Mouse (Mus musculus) erythroblast, embryonic 14.5 days (primary cell): ENCODE data around the gene Ppm1l. TPM values are rescaled to one million over a fixed set of nuclear protein-coding genes. Genes with fewer than 3 reads are reported as not detected.

Source experiments
- H3K27me3 ChIP-seq: 2 replicates; pipeline ENCODE4 v1.6.1; 2012; ENCODE audit warnings: inconsistent platforms; ENCODE audit not compliant: control insufficient read depth
- H3K36me3 ChIP-seq: 2 replicates; pipeline ENCODE4 v1.6.1; 2012; ENCODE audit warnings: mild to moderate bottlenecking, inconsistent platforms; ENCODE audit not compliant: control insufficient read depth
- H3K4me1 ChIP-seq: 2 replicates; pipeline ENCODE4 v1.6.1; 2012; ENCODE audit warnings: inconsistent platforms; ENCODE audit not compliant: control insufficient read depth
- H3K4me3 ChIP-seq: replicated peaks from 2 replicates; pipeline ENCODE3; 2012; ENCODE audit warnings: moderate library complexity, mild to moderate bottlenecking, inconsistent platforms
- H3K9me3 ChIP-seq: 2 replicates; pipeline ENCODE4 v1.6.1; 2012; ENCODE audit warnings: low read length, inconsistent platforms, mixed read lengths; ENCODE audit not compliant: control insufficient read depth
- GATA1 ChIP-seq: IDR thresholded peaks from 2 replicates; pipeline ENCODE4 v1.6.1; 2012; ENCODE audit warnings: low read length, inconsistent platforms, mixed read lengths
- TAL1 ChIP-seq: IDR thresholded peaks from 3 replicates; pipeline ENCODE4 v1.6.1; 2012; ENCODE audit warnings: low read length, inconsistent platforms, mixed read lengths
- polyA plus RNA-seq: library from polyadenylated mRNA; stranded (reverse); fragments of >175 nt; gene quantifications from 2 replicates; pipeline ENCODE4 v1.2.3, GENCODE M21; 2012

Ppm1l gene
- polyA plus RNA-seq, 1 experiment: 0.28 TPM

DNA sequence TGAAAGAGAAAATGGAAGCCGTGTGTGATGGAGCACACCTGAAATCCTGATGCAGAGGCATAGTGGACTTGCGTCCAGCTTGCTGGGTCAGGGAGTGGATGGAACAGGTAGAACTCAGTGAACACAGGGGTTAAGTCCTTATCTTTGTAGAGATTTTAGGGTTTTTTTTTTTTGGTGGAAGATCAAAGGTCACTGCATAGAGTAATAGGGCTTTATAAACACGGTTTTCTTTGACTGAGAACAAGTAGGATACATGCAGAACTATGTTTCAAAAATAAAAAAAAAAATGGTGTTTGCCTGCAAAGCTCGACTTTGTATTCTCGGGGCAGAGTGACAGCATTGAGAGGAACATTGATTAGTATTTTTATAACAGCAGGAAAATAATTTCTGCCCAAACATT is 75.6 kb downstream of the Ppm1l start:
- TF ChIP-seq GATA1 (no peak), TAL1 (no peak)
- no peak overlapping the region for H3K4me3 ChIP-seq
- peaks cover 3% of the 10 kb centered on the region; the same call in 1 of the 2 replicates for H3K9me3 ChIP-seq
- no peaks in the 10 kb centered on the region for H3K4me1 ChIP-seq
- no peaks in the 10 kb centered on the region for H3K36me3 ChIP-seq
- H3K27me3 ChIP-seq: no peaks in the 10 kb centered on the region

DNA sequence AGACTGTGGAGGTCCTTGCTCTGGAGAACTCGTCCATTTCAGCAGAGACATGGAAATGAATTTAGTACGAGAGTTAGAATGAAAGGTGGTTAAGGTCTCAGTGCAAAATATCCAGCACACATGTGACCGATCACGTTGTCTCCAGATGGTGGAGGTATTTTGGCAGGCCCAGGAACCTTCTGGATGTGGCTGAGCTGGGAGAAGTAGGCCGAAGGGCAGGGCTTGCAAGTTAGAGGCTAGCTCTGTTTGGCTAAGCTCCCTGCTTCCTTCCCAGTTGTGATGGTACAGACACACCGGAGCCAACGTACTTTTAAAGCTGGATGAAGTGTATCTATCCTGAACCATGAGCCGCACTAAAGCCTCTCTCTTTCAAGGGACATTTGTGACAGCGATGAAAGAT is 76.4 kb downstream of the Ppm1l start:
- H3K27me3 ChIP-seq: no peaks in the 10 kb centered on the region
- H3K4me1 ChIP-seq: no peaks in the 10 kb centered on the region
- peaks cover 3% of the 10 kb centered on the region; the same call in 1 of the 2 replicates for H3K9me3 ChIP-seq
- H3K4me3 ChIP-seq: no peak overlapping the region
- no peaks in the 10 kb centered on the region for H3K36me3 ChIP-seq
- TF ChIP-seq TAL1 (no peak), GATA1 (no peak)

DNA sequence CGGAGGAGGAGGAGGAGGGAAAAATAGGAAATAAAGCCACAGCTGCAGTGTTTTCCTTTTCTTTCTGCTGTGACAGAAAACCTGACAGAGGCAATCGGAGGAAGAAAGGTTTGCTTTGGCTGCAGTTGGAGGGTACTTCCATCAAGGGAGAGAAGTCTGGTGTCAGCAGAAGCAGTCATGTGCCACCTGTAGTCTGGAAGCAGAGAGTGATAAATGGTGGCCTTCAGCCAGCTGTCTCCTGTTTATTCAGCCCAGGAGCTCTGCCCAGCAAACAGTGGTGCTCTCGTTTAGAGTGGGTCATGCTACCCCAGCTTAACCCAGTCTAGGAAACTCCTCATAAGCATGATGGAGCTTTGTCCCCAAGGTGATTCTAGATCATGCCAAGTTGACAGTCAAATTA is 77.3 kb downstream of the Ppm1l start:
- H3K4me1 ChIP-seq: no peaks in the 10 kb centered on the region
- peaks cover 3% of the 10 kb centered on the region; the same call in 1 of the 2 replicates for H3K9me3 ChIP-seq
- TF ChIP-seq GATA1 (no peak), TAL1 (no peak)
- H3K36me3 ChIP-seq: no peaks in the 10 kb centered on the region
- H3K4me3 ChIP-seq: no peak overlapping the region
- H3K27me3 ChIP-seq: no peaks in the 10 kb centered on the region

DNA sequence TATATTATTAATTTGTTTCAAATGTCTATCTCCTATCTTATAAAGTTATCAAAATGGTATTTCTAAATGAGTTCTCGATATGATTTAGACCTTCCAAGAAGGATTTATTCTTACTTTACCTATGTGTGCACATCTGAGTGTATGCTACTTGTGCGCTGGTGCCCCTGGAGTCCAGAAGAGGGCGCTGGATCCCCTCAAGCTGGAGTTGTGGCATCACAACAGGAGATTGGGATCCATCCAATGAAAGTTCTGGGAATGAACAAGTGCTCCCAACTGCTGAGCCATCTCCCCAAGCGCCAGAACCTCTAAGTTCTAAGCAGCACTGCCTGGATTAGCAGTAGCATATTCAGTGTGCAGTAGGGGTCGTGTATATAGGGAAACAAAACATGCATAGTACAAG is 78.4 kb downstream of the Ppm1l start:
- Histone ChIP-seq H3K4me1 (no peaks in the 10 kb centered on the region), H3K36me3 (no peaks in the 10 kb centered on the region), H3K27me3 (no peaks in the 10 kb centered on the region), H3K4me3 (no peak overlapping the region), H3K9me3 (peaks cover 3% of the 10 kb centered on the region; the same call in 1 of the 2 replicates)
- TF ChIP-seq GATA1: no peak

DNA sequence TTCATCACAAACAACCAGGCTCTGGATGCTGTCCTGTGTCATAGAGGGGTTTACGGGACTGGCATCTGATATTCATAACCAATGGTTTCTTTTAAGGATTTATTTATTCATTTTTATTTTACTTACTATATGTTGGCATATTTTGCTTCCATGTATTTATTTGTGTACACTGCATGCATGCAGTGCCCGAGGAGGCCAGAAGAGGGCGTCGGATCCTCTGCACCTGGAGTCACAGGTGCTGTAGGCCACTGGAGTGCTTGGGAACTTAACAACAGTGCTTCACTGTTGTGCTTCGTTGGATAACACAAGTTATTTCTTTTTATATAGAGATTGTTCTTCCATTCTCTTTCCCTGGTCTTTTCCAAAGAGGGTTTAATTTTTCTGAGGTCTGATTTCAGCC is 81.1 kb downstream of the Ppm1l start:
- H3K4me1 ChIP-seq: no peaks in the 10 kb centered on the region
- no peak overlapping the region for H3K4me3 ChIP-seq
- H3K27me3 ChIP-seq: no peaks in the 10 kb centered on the region
- TF ChIP-seq TAL1 (no peak), GATA1 (no peak)
- H3K36me3 ChIP-seq: no peaks in the 10 kb centered on the region
- peaks cover 3% of the 10 kb centered on the region; the same call in 1 of the 2 replicates for H3K9me3 ChIP-seq

DNA sequence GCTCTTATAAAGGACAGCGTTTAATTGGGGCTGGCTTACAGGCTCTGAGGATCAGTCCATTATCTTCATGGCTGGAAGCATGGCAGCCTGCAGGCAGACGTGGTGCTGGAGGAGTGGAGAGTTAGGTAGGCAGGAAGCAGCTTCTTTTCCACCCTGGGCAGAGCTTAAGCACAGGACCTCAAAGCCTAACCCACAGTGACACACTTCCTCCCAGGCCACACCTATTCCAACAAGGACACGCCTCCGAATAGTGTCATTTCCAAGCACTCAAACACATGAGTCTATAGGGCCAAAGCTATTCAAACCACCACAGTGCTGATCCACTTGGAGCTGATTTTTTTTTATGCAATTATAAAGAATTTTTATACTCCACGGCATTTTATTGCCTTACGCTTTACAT is 82.7 kb downstream of the Ppm1l start:
- Histone ChIP-seq H3K27me3 (no peaks in the 10 kb centered on the region), H3K4me1 (no peaks in the 10 kb centered on the region), H3K9me3 (peaks cover 3% of the 10 kb centered on the region; the same call in 1 of the 2 replicates), H3K4me3 (no peak overlapping the region), H3K36me3 (no peaks in the 10 kb centered on the region)
- TF ChIP-seq TAL1: no peak
- TF ChIP-seq GATA1: no peak

DNA sequence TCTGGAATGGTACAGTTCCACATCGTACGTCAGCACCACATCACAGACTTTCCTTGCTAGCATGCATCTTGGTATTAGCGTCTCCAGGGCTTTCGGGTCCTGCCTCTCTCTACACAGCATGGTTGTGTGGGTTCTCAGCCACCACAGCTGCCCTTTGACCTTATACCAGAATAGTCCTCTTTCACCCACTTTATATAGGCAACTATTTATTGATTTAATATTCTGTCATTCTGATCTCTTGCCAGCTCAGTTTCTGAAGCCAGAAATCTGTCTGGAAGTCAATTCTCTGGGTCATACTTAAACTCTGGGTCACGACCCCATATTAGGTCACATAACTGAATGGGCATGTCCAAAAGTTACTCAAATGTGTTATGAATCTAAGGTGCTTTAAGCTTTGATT is 86.5 kb downstream of the Ppm1l start:
- no peaks in the 10 kb centered on the region for H3K4me1 ChIP-seq
- no peaks in the 10 kb centered on the region for H3K9me3 ChIP-seq
- H3K4me3 ChIP-seq: no peak overlapping the region
- no peaks in the 10 kb centered on the region for H3K27me3 ChIP-seq
- no peak for TF ChIP-seq TAL1
- no peak for TF ChIP-seq GATA1
- H3K36me3 ChIP-seq: no peaks in the 10 kb centered on the region

DNA sequence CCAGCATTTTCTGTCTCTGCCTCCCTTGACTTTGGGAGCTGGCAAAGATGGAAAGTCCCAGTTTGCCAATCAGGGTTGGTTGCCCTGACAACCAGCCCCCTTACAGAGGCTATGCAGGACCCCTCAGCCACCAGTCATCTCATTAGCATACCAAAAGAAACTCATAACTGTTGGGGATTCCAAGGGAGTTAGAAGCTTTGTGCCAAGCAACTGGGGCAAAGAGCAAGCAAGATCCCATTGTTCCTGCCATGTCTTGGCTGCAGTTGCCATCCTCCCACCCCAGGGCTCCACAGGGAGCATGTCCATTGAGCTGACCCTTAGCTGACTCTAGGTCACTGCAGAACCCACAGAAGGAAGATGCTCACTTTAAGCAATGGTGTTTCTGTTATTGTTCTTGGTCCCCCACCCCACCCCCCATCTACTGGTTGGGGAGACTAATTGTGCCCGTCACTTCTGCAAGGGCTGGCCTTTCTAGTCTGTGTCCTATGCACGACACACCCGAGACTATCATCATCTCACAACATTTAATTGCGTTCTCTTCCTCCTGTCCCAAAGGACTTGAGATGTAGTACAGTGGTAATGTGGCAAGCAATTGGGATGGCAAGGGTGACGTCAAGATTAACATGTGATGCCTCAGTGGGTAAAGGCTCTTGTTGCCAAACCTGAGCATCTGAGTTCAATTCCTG is 89.7 kb downstream of the Ppm1l start:
- H3K4me1 ChIP-seq: no peaks in the 10 kb centered on the region
- TF ChIP-seq TAL1 (no peak), GATA1 (no peak)
- H3K27me3 ChIP-seq: no peaks in the 10 kb centered on the region
- no peak overlapping the region for H3K4me3 ChIP-seq
- no peaks in the 10 kb centered on the region for H3K36me3 ChIP-seq
- H3K9me3 ChIP-seq: no peaks in the 10 kb centered on the region

DNA sequence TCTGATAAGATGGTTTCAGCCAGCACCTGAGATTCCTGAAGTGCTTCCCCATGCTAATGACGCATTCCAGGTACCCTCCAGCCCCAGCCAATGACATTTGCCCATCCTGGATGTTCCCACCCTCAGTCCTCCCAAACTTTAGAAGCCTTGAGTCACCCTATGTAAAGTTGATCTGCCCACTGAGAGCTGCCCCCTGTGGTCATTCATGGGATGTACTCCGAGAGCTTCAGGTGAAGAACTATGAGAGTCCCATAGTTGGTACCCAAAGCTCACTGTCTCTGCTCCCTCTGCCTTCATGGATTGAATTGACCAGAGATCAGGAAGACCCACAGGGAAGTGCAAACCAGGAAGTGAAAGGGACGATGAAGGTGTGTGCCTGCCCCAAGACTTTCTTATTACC is 91.4 kb downstream of the Ppm1l start:
- TF ChIP-seq GATA1 (no peak), TAL1 (no peak)
- Histone ChIP-seq H3K4me3 (no peak overlapping the region), H3K27me3 (no peaks in the 10 kb centered on the region), H3K36me3 (no peaks in the 10 kb centered on the region), H3K9me3 (no peaks in the 10 kb centered on the region), H3K4me1 (no peaks in the 10 kb centered on the region)

DNA sequence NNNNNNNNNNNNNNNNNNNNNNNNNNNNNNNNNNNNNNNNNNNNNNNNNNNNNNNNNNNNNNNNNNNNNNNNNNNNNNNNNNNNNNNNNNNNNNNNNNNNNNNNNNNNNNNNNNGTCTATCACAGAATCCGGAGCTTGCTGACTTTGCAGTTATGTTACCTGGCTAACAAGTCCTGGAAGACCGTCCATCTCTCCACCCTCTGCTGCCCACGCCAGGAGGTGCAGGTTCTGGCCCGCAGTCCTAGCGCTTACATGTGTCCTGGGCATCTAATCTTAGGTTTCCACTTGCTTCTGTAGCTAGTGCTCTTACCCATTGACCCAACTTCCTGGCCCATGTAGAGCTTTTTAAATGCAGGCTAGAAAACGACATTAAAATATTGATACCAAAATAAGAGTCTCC is 99.5 kb downstream of the Ppm1l start:
- H3K36me3 ChIP-seq: no peaks in the 10 kb centered on the region
- H3K9me3 ChIP-seq: no peaks in the 10 kb centered on the region
- H3K4me3 ChIP-seq: no peak overlapping the region
- H3K4me1 ChIP-seq: no peaks in the 10 kb centered on the region
- TF ChIP-seq GATA1: no peak
- no peaks in the 10 kb centered on the region for H3K27me3 ChIP-seq
